Mouse (Mus musculus): ENCODE data around the gene Zfp455. TPM values are rescaled to one million over a fixed set of nuclear protein-coding genes. Genes with fewer than 3 reads are reported as not detected.
A peak's percentile ranks its signal among the peaks of the same experiment; 100 is the strongest.
"Not testable (repeated sequence)": the region's sequence is repeated elsewhere in the genome, so short reads cannot be mapped to it uniquely, and the experiment has no call there.

The Zfp455 gene
- total RNA-seq (2021): 1 to 10 TPM; 2.8 TPM
- long read RNA-seq, experiment 1, partial matches to known transcripts: 0 of 2 reads
- long read RNA-seq, experiment 1, other reads (novel, unspliced or antisense): 0 of 2 reads
- long read RNA-seq, experiment 2, partial matches to known transcripts: 0 of 3 reads
- long read RNA-seq, experiment 2, other reads (novel, unspliced or antisense): 1 of 3 reads

DNA sequence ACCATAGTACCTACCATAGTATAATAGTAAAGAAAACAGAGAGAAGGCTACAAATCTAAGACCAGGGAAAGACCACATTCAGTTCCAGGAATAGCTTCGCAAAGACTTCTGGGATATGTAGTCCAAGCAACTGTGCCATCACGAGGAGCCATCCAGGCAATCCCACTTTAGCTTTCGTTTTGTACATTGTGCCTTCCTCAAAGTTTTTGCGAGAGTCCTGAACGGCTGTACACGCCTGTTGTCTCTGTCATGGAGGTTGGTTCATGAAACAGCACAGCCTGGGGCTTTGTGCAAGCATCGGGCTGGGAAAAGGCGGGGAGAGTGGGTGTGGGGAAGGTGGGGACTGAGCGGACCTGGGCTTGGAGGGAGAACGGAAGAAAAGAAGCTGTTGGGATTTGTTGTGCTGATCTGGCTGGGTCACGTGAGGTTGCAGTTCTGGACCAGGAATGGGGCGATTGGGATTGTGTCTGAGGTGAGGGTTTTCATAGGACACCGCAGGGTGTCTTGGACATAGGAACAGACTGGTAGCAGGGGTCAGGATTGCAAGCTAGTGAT is at the start of gene Zfp455:
Gene Zfp455 (plus strand): TSS at position 167 of the 555 bp plus-strand sequence.
- DNase-seq (ENCODE audit: low spot score in 2 of 2): peak; percentile 61 to 84

DNA sequence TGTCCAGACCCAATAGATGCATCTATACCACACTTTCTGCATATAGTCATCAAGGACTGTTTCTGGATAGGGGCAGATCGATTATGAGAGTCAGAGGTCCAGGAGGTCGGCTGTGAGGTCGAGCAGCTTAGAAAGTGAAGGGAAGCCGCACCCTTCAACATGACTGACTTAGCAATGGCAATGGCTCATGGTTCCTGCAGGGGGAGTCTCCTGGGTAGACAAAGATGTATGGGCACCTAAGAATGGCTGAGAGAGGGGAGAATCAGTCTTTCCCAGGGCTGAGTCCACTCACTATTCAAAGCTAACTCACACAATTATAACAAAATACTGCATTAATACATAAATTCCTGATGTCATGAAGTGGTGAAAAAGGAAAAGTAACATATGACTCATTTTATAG is 28.2 kb upstream of the Zfp455 start:
- not testable (repeated sequence) for DNase-seq (ENCODE audit: low spot score in 2 of 2)

DNA sequence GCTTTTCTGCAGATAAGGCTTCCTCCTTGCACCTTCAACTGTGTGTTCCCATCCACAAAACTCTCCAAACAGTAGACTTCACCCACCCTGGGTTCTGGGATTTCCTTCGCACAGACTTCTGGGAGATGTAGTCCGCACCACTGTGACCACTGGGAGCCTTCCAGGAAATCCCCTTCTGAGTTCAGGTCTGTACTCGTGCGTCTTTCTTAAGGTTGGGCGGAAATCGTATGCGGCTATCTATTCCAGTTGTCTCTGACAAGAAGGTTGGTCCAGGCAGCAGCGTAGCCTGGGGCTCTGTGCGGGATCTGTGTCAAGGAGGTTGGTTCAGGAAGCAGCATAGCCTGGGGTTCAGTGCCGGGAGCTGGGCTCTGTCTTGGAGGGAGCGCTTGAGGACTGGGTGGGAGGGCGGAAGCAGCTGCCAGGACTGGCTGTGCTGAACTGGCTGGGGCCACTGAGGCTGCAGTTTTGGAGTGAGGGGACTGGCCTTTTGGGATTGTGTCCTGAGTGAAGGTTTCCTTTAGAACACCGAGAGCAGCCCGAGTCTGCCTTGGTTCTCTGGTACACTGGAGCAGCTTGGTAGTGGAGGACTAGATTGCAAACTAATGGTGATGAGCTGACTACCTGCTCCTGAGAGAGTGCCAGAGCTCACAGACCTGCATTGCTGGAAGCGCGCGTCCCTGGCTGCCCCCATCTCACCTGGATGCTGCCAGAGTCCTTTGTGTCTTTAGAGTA is 21.1 kb upstream of the Zfp455 start, which contains the start of gene Rsl1:
Gene Rsl1 (plus strand): TSS at position 192 of the 732 bp plus-strand sequence.
- DNase-seq (ENCODE audit: low spot score in 2 of 2): peak; percentile 62 to 80

DNA sequence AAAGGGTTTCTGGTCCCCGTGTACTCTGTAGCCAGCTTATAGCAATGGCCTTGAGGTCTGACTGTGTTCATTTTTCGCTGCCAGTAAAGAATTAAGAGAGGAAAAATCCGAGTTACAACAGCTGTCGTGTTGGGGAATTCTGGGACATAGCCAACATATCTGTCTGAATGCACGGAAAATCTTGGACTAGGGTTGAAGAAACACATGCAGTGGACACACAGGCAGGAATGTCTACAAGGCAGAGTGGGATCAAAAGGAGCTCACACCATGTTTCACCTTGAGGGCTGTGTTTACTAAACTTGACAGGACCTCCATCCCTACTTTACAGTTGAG is 20.6 kb upstream of the Zfp455 start:
- DNase-seq (ENCODE audit: low spot score in 2 of 2): peak in 1 of 2 experiments; percentile 8

DNA sequence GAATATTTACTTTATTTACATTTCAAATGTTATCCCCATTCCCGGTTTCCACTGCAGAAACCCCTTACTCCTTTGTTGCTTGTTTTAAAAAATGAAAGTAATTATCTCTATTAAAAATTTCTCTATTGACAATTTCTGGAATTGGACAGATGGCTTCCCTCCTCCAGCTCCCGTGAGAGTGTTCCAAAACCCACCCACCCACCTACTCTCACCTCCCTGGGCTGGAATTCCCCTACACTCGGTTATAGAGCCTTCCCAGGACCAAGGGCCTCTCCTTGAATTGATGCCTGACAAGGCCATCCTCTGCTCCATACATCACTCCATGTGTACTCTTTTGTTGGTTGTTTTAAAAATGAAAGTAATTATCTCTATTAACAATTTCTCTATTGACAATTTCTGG is 7.3 kb downstream of the Zfp455 start:
- DNase-seq (ENCODE audit: low spot score in 2 of 2): peak in 1 of 2 experiments; percentile 45

DNA sequence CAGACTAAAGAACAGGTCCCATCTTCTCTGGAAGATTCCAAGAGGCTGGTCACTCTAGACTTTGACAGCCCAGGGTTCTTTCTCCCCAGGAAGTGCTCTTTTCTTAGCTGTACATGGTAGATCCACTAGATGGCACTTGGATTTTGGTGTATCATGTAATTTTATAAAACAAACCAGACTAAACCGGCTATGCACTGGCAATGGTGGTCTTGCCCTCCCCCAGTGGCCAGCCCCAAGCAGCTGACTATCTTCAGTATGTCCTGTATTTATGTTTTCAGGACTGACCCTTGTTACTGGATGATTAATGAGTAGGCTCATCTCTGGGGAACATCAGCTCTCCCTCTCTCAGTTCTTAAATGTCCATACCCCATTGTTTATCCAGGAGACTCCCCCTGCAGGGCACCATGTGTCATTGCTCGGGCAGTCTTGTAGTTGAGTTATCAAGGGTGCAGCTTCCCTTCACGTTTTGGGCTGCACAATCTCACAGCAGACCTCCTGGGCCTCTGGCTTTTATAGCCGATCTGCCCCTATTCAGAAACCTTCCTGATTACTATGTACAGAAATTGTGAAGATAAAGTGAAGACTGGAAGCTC is 19.8 kb downstream of the Zfp455 start:
- no peak for DNase-seq (ENCODE audit: low spot score in 2 of 2)

Other genes starting within 250 kb of the Zfp455 start
- 1 to 10 TPM; 4.4 to 5.0 TPM for gene Zfp712, start 133.3 kb upstream of the Zfp455 start, total RNA-seq (2021)
- gene Zfp708, start 96.5 kb upstream of the Zfp455 start, total RNA-seq (2021): 1 to 10 TPM; 2.9 to 3.5 TPM
- 1 to 10 TPM; 2.3 to 2.7 TPM for gene Gm28557, start 85.9 kb upstream of the Zfp455 start, total RNA-seq (2021)
- under 1 TPM; 0.12 to 0.44 TPM for gene Rslcan18, start 78.2 kb upstream of the Zfp455 start, total RNA-seq (2021)
- 10 to 100 TPM in 1 of 2 experiments, 1 to 10 TPM in 1; 9.4 to 10.6 TPM for gene Zfp759, start 72.8 kb upstream of the Zfp455 start, total RNA-seq (2021)
- 1 to 10 TPM; 5.2 to 5.5 TPM for gene Rsl1, start 21.3 kb upstream of the Zfp455 start, total RNA-seq (2021)
- gene Zfp458, start 84.0 kb downstream of the Zfp455 start, total RNA-seq (2021): 10 to 100 TPM; 18.4 to 20.1 TPM
- 1 to 10 TPM; 5.4 to 6.3 TPM for gene Zfp457, start 112.0 kb downstream of the Zfp455 start, total RNA-seq (2021)
- 1 to 10 TPM; 3.0 to 3.2 TPM for gene Zfp595, start 138.1 kb downstream of the Zfp455 start, total RNA-seq (2021)
- gene Gm28044, start 166.0 kb downstream of the Zfp455 start, total RNA-seq (2021): not detected
- 1 to 10 TPM in 1 of 2 experiments, under 1 TPM in 1; 0.90 to 1.0 TPM for gene Zfp953, start 166.1 kb downstream of the Zfp455 start, total RNA-seq (2021)
- gene Gm28041, start 181.2 kb downstream of the Zfp455 start, total RNA-seq (2021): under 1 TPM in 1 of 2 experiments, not detected in 1; 0.64 TPM
- 1 to 10 TPM in 1 of 2 experiments, under 1 TPM in 1; 0.60 to 1.0 TPM for gene Zfp456, start 181.3 kb downstream of the Zfp455 start, total RNA-seq (2021)
- gene Zfp429, start 205.3 kb downstream of the Zfp455 start, total RNA-seq (2021): 1 to 10 TPM; 1.1 to 2.1 TPM
- 1 to 10 TPM; 1.8 to 2.1 TPM for gene Zfp459, start 226.9 kb downstream of the Zfp455 start, total RNA-seq (2021)